Mouse (Mus musculus) liver (tissue): Measurements from ENCODE around the gene Esp22.
"Not testable (repeated sequence)": the region's sequence is repeated elsewhere in the genome, so short reads cannot be mapped to it uniquely, and the experiment has no call there.

ENCODE experiments used
- DNase-seq: peaks from one replicate; pipeline ENCODE4 v3.0.0-alpha.2; 2020; ENCODE audit warnings: mixed read lengths

The Esp22 gene

DNA sequence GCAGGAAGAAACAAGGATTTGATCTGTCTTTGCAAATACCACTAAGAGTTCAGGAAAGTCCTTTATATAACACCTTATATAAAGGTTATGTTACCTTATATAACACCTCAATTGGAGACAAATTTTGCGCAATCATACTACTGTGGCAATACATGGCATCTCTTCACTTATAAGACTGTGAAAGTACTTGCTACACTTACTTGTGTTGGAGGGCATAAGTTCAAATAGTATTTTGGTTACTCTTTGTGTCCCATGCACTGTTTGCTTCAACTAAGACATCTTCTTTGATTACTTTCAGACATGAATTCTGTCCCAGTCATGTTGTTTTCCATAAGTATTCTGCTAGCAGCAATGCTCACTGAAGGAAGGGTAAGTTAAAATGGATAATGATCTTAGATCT is at the start of gene Esp22:
TSS of gene Esp22 (plus strand) at position 301 of the 400 bp plus-strand sequence.
- DNase-seq: no peak

DNA sequence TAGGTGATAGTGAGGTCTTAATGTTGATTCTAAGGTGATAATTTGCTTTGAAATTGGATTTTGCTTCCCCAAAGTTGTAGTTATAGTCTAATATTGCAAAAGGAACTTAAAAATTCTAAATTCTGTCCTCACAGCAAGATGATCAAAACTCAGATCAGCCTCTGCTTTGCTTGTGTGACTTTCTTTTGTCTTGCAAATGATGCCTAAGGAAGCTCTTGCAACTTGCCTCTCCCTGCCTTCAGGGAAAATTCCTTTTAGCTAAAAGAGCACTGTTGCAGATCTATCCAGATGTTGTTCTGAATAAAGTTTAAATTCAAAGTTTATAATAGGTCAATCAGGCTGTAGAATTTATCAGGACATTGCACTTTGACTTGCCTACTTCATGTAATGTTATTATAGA is 31.5 kb upstream of the Esp22 start:
- no peak for DNase-seq

DNA sequence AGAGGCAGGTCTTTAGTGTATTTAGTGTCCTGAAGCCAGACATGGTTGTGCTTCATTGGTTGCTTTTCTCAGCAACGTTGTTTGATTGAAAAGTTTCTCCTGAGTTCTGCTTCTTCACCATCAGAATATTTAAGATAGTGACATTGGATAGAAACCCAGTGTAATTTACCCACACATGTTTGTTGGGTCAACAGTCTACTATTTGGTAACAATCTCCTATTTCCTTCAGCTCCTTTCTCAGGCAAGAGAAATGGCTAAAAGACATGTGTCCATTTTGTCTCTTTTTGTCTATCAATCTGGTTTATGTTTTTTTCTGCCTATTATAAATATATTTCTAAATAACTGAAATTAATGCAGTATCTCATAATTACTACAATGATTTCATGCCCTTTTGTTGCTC is 18.2 kb upstream of the Esp22 start, which contains the start of gene Esp23:
TSS of gene Esp23 (minus strand) at position 101 of the 400 bp plus-strand sequence.
- no peak for DNase-seq

DNA sequence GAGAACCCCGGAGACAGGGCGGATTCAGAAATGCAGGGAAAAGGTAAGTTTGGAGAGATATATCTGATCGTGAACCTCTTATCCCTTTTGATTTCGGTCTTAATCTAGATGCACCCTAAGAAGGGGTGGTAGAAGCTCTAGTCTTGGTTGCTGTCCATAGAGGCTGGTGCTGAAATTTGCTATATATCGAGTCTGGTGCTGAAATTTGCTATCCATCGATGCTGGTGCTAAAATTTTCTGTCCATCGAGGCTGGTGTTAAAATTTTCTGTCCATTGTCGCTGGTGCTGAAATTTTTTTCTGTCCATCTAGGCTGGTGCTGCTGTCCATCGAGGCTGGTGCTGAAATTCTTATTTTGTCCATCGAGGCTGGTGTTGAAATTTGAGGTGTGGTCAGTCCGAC is 12.0 kb downstream of the Esp22 start:
- not testable (repeated sequence) for DNase-seq

DNA sequence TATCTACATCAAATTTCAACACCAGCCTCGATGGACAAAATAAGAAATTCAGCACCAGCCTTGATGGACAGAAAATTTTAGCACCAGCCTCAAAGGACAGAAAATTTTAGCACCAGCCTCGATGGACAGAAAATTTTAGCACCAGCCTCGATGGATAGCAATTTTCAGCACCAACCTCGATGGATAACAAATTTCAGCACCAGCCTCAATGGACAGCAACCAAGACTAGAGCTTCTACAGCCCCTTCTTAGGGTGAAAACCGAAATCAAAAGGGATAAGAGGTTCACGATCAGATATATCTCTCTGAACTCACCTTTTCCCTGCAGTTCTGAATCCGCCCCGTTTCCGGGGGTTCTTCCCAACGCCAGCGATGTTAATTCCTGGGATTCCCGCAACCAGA is 34.0 kb downstream of the Esp22 start:
- not testable (repeated sequence) for DNase-seq
